Mouse (Mus musculus) retina, postnatal 1 day (tissue): ENCODE results near the gene Rimbp2.
A peak's percentile ranks its signal among the peaks of the same experiment; 100 is the strongest.

Experiments
- DNase-seq: peaks from one replicate; pipeline ENCODE4 v3.0.0-alpha.2; 2012

Gene Rimbp2

DNA sequence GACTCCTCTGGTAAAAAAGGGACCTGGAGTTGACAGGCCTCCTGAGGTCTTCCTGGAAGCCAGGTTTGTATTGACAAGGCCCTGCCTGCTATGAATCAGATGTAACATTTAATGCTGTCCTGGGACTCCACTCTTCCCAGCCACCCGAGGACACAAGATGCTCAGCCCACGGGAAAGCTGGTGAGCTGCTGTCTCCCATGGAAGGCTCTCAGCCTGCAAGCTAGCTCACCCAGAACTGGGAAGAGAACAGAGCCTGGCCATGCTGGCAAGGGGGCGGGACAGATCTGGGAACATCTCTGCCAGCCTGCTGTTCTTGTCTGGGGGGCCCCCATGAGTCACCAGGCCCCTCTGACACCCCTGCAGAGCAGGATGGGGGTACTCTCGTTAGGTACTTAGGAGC lies 111.7 kb downstream of the Rimbp2 start:
- DNase-seq = no peak

DNA sequence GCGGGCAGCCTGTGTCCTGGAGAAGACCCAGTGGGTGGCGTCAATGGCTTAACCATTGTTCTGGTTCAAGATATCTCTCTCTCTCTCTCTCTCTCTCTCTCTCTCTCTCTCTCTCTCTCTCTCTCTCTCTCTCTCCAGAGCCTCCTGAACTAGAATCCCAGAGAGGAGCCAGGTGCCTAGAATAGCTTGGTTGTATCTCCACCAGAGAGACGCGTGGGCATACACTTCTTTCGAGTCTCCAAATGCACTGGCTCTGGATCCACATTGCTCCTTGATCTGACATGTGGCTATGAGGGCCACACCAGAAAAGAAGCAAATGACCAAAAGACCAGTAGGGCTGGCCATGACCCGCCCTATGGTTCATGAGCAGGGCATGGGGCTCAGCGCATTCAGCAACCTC lies 116.2 kb downstream of the Rimbp2 start:
- no peak for DNase-seq

DNA sequence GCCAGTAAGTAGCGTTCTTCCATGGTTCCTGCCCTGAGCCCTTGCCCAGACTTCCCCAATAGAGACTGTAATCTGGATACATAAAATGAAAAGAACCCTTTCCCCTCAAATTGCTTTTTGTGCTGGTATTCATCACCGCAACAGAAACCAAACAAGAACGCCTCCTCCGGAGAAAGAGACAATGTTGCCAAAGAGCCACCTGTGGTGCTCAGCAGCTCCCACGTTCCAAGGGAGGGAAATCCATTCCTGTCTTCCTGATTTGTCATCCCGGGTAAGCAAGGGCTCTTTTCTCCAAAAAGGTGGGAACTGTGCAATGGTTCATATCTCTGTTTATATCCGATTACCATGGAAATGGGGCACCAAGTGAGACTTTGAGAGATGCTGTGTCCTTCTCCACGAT lies 119.2 kb downstream of the Rimbp2 start:
- DNase-seq = no peak

DNA sequence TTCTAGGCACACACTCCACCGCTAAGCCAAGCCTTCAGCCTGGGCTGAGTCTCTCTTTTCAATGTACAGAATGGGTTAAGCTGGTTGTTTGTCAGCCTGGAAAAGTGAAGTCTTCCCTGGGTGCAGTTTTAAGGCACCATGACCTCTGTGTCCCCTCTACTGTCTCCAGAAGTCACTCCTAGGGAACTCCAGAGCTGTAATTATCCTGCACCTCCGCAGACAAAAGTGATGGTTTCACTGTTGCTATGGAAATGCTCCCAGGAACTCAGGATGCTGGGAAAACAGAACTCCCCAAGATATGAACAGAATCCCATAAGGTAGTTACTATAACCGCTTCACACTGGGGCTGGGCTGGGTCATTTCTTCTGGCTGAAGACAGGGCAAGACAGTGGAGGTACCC lies 130.4 kb downstream of the Rimbp2 start:
- DNase-seq = no peak

DNA sequence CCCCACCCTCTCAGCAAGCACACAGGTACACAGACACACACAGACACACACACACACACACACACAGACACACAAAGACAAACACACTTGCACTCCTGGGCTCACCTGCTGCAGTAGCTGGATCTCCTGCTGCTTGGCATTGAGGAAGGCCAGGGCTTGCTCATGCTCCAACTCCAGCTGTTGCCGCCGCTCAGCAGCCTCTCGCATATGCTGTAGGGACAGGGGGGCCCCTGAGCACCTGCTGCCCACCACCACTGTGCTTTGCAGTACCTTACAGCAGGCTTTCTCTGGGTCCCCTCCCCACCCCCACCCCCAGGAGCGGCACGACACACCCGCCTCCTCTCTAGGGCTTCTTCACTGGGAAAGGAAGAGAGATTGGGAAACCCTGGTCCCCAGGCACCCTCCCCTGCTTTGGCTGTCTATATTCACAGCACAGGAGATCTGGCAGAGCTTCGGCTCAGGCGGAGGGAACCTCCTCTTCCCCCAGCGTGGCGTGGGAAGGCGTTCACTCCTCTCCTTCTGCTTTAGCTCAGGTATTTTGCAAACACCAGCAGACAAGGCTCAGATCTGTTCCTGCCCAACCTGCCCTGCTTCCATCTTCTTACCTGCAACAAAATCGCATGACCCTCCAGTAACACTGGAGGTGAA lies 133.5 kb downstream of the Rimbp2 start:
- no peak for DNase-seq

DNA sequence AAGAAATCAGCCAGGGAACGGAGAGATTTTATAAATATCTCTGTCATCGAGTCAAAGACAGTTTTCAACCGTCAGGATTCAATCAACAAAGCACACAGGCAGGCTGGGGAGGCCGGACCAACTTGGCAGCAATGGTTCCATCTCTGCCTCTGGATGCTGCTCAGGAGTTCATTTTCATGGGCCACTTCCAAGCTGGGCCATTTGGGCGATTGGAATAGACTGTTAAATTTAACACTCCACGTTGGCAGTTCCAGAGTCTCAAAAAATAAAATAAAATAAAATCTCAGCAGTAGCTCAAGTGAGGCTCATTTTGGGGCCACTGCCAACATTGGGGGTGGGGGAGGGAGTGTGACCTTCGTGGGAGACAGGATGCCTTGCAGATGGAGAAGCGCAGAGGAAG lies 137.7 kb downstream of the Rimbp2 start:
- no peak for DNase-seq

DNA sequence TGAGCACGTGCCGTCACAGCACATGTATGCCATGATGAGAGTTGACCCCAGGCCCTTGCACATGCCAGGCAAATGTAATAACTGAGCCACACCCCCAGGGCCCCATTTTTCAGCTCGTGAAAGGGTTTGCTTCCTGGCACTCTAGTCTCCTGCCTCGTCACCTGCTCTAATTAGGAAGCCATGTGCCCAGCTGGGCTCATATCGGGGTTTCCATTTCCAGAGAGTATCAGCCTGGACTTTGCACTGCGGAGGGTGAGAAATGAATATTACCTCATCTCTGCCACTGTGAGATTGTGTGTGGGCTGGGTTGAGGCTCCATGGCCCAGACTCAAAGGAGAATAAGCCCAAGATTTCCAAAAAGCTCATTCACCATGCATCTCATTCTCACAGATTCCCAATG lies 138.2 kb downstream of the Rimbp2 start:
- peak; percentile 19 for DNase-seq

DNA sequence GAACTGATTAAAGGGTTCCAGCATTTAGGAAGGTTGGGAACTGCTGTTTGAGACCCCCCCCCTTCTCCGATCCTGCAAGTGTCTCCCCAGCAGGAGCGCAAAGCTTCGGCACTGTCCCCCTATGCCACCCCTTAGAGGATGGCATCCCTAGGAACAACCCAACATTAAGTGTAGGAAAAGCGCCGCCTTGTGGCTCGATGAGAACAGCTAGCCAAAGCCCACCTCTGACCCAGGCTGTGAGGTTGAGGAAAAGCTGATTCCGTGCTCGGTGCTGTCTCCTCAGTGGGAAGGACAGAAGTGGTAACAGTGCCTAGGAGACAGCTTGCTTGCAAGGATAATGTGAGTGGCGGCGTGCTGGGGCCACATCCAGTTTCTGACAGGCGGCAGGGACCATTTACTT lies 140.2 kb downstream of the Rimbp2 start:
- peak; percentile 51 for DNase-seq

DNA sequence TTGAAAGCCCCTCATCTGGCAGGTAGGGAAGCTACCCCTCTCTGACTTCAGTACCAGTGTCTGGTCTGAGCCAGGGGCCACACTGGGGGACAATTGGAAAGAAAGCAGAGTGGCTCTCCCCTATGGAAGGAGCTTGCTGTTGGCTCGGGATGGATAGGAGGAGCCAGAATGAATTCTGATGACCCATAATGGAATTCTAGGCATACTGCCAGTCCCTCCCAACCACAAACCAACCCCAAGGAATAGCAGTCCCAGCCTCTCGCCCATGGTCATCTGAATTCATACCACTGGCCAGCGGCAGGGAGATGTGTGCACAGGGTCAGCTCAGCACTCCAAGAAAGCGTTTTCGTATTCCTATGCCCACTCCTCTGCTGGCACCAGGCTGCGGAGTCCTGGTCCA lies 141.9 kb downstream of the Rimbp2 start:
- no peak for DNase-seq

DNA sequence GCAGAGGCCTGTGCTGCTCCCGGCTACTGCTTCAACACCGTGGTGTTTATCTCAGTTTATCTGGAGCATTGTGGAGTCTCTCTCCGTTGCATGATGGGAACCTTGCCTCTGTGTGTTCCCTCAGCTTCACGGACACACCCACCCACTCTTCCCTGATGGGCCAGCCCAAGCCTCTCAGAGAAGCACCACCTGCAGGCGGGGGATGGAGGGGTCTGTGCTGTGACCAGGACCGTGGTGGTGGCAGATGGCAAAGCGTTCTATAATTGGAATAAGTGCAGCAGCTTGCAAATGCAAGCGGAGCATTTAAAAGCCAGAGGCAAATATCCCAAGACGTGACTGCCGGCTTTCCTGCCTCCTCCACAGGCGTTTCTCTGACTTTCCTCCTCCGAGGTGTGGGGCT lies 143.3 kb downstream of the Rimbp2 start:
- DNase-seq = peak; percentile 81

DNA sequence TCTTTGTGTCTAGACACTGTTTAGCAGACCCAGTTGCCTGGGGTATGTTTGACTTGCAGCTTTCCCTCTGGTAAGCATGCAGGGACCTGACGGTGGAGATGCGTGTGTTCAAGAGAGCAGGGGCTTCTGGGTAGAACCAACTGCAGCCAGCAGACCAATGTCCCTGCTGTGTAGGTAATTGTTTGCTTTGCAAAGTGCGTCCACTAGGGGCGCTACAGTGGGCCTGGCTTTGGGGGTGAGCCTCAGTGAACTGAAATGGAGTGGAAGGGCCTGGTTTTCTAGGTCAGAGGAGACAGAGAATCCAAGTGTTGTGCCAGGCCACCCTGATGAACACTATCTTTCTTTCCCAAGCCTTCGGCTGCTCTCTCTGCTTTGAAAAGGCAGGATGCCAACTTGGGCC lies 143.9 kb downstream of the Rimbp2 start:
- DNase-seq = peak; percentile 82

DNA sequence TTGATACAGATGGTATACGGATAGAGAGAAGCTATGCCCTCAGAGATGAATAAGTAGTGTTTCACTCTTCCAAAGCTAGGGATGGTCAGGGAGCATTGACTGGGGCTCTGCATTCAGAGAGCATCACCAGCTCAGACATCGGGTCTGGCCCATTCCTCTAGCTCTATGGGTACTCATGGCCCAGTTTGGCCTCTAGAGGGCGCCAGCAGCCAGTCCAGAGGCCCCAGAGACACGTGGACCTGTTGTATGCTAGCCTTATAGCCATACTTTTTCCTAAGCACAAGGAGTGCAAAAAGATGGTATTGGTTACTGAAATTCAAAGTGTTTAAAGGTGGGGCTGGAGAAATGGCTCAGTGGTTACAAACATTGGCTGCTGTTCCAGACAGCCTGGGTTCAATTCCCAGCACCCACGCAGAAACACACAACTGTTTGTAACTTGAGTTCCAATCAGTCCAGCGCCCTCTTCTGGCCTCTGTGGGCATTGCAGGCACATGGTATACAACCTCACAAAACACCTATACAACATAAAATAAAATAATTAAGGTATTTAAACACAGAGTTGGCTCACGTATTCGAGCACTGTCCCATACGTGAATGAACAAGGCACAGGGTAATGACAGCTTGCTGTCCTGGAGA lies 144.6 kb downstream of the Rimbp2 start:
- DNase-seq = peak; percentile 55

DNA sequence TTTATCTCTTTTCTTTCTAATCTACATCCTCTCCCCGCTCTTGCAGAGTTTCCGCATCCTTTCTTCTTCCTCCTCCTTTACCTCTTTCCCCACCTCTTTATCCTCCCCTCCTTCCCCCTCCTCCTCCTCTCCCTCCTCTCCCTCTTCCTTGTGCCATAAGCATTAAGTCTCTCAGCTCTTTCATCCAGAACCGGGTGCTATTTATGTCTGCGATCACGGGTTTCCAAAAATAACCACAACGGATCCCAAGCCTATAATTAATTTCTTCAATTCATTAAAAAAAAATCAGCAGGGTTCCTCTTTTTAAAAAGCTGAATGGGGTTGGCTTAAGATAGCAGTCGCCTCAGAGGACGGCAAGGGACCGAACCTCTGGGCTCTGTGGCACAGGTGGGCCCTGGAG lies 145.9 kb downstream of the Rimbp2 start:
- DNase-seq = no peak

DNA sequence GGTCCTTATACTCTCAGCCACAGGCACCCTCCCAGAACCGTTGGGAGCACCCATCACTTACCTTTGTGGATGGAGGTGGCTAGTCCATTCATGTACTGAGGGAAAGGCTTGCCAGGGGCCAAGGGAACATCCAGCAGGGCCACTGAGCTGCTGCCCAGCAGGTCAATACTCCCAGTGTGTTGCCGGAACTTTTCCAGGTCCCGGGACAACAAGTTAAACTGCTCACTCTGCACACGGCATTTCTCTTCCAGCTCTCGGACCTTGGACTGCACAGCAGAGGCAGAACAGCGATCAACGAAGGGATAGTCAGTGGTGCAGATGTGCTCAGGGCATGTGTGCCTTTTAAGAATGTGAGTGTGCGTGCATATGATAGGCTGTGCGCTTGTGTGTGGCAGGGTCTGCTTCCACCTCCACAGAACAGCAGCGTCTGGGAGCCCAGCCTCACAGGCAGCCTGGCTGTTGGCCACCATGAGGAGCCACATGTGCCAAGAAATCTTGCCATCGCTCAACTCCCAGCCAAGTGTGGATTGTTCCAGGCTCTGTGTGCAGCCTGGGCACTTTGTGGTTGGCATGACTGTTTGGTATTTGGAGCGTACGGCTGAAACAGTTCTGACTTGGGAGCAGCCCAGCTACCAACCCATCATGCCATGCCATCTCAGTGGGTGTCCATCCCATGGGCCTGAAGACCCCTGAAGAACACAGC lies 146.8 kb downstream of the Rimbp2 start:
- DNase-seq = no peak

DNA sequence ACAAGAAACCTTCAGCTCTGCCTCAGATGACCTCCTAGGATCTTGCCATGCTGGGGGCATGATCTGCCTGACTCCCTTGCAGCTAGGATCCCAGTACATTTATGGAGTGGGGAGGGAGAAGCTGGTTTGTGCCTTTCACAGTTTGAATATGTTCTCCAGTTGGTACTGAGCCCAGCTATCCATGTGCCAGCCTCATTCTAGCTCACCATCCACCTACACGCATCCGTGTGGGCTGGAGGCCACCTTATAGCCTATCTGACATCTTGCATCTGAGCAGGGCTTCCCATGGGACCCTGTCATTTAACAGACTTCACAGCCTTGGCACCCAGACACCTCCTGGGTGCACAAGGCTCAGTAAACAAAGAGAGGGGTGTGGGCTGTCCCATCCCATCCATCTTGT lies 148.2 kb downstream of the Rimbp2 start:
- no peak for DNase-seq

DNA sequence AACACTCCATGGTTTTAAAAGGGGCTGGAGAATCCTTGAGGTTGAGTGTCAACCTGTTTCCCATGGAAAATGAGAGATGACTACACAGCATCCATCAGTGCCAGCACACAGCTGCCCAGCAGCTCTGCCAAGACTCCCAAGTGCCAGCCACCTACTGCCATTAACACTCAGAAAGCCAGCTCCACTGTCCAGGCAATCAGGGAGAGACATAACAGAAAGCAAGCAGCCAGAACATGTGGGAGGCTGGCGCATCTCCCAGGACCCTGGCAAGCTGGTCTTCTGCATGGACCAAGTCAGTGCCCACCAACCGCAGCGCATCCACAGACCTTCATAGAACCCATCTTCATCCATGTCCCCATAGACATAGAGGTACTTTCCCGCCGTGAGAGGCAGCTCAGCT lies 152.7 kb downstream of the Rimbp2 start:
- DNase-seq = no peak

DNA sequence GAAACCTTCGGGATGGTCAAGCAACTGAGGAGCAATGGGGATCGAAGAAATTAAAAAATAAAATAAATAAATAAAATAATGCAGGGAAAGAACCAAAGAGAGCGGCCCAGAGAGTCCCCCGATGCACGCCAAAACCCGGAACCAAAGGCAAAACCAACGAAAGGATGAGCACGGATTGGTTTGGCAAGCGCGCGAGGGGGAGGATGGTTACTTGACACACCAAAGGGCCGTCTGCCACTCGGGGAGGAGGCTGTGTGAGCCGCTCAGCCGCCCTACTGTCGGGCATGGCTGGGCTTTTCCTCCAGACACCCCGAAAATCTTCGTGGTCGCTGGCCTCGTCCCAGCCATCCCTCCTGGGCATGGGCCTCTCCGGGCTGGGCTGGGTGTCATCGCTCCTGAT lies 171.7 kb downstream of the Rimbp2 start:
- no peak for DNase-seq

DNA sequence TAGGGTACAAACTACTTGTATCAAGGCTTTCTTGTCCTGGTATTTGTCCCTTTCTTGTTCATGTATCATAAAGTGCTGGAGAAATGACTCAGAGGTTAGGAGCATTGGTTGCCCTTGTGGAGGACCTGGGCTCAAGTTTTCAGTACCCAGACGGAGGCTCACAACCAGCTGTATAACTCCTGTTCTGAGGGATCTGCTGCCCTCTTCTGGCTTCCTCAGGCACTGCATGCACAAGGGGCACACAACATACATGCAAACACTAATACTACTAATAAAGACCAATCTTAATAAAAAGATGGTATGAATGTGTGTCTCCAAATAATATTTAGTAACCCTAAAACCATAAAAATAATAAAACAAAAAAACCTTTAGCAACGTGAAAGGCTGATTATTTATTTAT lies 176.9 kb downstream of the Rimbp2 start:
- no peak for DNase-seq

DNA sequence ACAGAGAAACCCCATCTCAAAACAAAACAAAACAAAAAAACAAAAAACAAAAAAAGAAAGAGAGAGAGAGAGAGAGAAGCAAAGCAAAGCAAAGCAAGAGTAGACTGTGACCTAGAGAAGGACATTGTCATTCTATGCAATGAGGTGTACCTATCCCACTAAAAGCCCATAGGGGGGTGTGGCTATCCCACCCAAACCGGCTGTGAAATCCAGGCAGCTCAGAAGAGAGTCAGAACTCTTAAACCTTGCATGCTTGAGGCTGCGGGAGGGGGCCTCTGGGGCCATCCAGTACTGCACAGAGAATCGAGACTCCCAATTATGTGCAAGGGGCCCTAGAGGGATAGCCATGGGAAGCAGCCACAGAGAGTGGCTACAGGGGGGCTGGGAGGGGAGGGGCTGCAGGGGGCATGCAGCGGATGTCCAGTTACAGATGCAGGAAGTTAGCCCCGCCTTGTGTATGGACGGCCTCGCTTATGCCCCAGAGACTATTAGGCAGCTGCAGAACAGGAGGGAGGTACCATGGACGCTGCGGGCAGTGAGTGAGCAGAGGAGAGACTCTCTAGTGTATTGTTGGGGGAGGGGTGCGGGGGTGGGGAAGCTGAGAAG lies 184.2 kb downstream of the Rimbp2 start:
- peak; percentile 75 for DNase-seq

DNA sequence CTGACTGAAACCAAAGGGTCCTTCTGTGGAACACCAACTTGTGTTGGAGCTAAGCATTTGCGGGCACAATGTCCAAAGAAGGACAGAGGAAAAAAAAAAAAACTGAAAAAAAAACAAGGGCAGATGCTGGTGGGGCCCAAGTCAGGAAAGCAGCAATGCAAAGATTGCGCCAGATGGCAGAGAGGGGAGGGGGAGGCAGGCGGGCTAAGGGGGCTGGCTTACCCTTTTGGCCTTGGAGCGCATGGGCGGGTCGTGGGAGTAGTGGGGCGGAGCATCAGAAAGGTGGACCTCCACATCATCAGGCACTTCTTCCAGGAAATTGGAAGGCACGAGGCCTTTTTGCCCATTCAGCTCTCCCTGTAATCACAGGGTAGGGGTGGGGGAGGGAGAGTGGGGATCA lies 192.2 kb downstream of the Rimbp2 start:
- DNase-seq = peak; percentile 67

DNA sequence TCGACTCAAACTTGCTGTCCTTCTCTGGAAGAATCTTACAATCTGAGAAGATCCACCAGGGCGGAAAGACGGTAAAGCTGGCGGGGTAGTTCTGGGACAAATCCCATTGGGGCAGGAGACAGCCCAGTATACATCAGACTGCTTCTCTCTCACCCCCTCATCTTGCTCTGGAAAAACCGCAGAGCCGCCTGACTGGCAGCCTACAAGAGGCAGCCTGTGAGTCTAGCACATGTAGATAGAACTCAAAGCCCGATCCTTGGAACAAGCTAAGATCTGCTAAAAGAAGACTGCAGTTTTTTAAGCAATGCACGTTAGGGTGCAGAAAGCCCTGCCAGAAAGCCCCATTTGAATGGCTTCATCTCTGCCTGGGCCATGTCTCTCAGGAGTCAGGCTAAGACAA lies 207.0 kb downstream of the Rimbp2 start:
- DNase-seq = no peak

DNA sequence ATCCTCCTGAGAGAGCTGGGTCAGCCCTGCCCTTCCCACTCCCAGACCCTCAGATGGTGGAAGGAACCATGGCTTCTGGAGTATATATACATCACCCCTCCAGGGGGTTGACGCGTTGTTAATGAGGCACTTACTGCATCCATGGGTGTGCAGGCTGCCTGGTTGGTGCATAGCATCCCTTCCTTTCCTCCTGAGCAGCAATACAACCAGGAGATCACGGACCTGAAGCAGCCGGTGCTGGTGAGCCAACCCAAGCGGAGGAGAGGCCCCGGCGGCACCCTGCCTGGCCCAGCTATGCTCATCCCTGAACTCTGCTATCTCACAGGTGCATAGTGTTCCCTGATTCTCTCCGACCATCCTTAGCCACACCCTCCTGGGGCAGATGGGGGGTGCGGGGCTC lies 208.1 kb downstream of the Rimbp2 start:
- no peak for DNase-seq

DNA sequence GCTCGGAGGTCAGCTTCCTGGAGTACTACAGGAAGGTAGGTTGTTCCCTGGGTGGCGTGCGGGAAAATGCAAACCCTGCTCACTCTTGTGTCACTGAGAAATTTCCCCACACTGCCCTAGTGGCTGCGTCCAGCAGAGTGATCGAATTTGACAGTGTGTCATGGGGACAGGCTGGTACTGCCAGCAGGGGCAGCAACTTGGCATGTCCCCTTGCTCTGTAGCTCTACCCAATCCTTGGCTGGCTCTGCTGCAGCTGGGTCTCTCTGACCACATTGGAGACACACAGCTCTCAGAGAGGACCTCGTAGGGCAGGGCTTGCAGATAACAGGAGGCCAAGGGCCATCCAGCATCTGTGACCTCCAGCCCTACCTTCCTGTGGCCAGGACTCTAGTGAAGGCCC lies 208.9 kb downstream of the Rimbp2 start:
- peak; percentile 19 for DNase-seq

DNA sequence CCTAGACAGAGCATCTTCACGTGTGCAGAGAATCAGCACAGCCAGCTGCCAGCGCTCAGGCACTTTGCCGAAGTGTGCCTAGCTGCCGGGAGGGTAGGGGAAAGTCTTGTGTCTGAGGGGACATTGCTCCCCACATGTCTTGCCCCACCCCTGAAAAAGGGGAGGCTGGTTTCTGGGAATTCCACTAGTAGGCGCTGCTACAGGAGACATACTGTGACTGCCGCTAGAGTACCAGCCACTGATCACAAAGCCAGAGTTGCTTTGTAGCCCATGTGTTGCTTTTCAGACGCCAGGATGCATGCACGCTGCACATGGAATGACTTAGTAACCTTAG lies 213.5 kb downstream of the Rimbp2 start:
- DNase-seq = peak; percentile 44
